ENCODE assay signal across 13 mouse cellular contexts in genomic region chrX:23284530-23285441, GRCm38 (mm10).
DNase-seq lines count a peak whose midpoint lies in the region; ATAC-seq lines count a peak whose summit lies in the region.
"Had no signal": no experiment of that assay in that cellular context is flagged by ENCODE, and none has a peak within 500 bp of the region (broad histone marks: within the 10 kb centered on the region; RNA-seq: fewer than 3 reads in every experiment).

No protein-coding gene starts in this region.

- H3K9me3 ChIP-seq in heart, embryonic 14.5 days (ENCODE audit: control insufficient read depth, low read length): no peaks in the 10 kb centered on the region
- H3K9me3 ChIP-seq in embryonic facial prominence, embryonic 14.5 days (ENCODE audit: control insufficient read depth, low read length): no peaks in the 10 kb centered on the region
- no peaks in the 10 kb centered on the region for H3K9me3 ChIP-seq in midbrain, embryonic 16.5 days (replicated peaks; ENCODE audit: control insufficient read depth, low read length, poor library complexity, severe bottlenecking)
- H3K9me3 ChIP-seq: intestine, embryonic 15.5 days had no signal

- H3K27ac ChIP-seq in heart, embryonic 14.5 days (replicated peaks in 1 of 2; ENCODE audit: control insufficient read depth in 1 of 2, insufficient read depth in 1 of 2, low read depth in 2 of 2, low read length in 2 of 2): 0 out of 4 replicates have a peak overlapping the region, but pooled peaks have one; percentile 14 to 33
- H3K27ac ChIP-seq in embryonic facial prominence, embryonic 14.5 days (replicated peaks; ENCODE audit: low read depth, low read length): no peak overlapping the region
- peak overlapping the region; percentile 85 for H3K27ac ChIP-seq in midbrain, embryonic 16.5 days (ENCODE audit: low read length)
- H3K27ac ChIP-seq: intestine, embryonic 15.5 days; macrophage had no signal

- peak overlapping the region; percentile 38; the same call in 1 of the 2 replicates for H3K9ac ChIP-seq in heart, embryonic 14.5 days (ENCODE audit: low read length)
- no peak overlapping the region for H3K9ac ChIP-seq in embryonic facial prominence, embryonic 14.5 days (ENCODE audit: low read depth, low read length)
- peak overlapping the region; percentile 57 for H3K9ac ChIP-seq in midbrain, embryonic 16.5 days (ENCODE audit: low read depth, low read length)
- H3K9ac ChIP-seq: intestine, embryonic 15.5 days had no signal

- H3K4me2 ChIP-seq in heart, embryonic 14.5 days (ENCODE audit: low read length): peak overlapping the region; percentile 48
- H3K4me2 ChIP-seq in embryonic facial prominence, embryonic 14.5 days (ENCODE audit: low read depth, low read length): peak overlapping the region; percentile 34
- H3K4me2 ChIP-seq in midbrain, embryonic 16.5 days (ENCODE audit: low read length): peak overlapping the region; percentile 50
- H3K4me2 ChIP-seq: intestine, embryonic 15.5 days; liver, embryonic 11.5 days had no signal

- no peak for ATAC-seq in heart, embryonic 14.5 days (ENCODE audit: insufficient number of reproducible peaks, insufficient read depth, low FRiP score, low read depth)
- ATAC-seq in embryonic facial prominence, embryonic 14.5 days (ENCODE audit: low read depth): no peak
- peak; percentile 76 for ATAC-seq in midbrain, embryonic 16.5 days
- ATAC-seq: intestine, embryonic 15.5 days had no signal

- 48% methylated on average over 11 of the region's 11 CpGs for WGBS in heart, embryonic 14.5 days
- WGBS in embryonic facial prominence, embryonic 14.5 days: 52% methylated on average over 11 of the region's 11 CpGs
- WGBS in midbrain, embryonic 16.5 days: 28% methylated on average over 11 of the region's 11 CpGs

- H3K4me1 ChIP-seq in heart, embryonic 14.5 days (ENCODE audit: control insufficient read depth in 2 of 2, insufficient read depth in 2 of 2, low read length in 2 of 2): no peaks in the 10 kb centered on the region
- H3K4me1 ChIP-seq in embryonic facial prominence, embryonic 14.5 days (ENCODE audit: control insufficient read depth, insufficient read depth, low read length): no peaks in the 10 kb centered on the region
- H3K4me1 ChIP-seq in midbrain, embryonic 16.5 days (ENCODE audit: control insufficient read depth, insufficient read depth, low read length): 0 out of 2 replicates have a peak, but pooled peaks cover 2% of the 10 kb centered on the region
- H3K4me1 ChIP-seq: intestine, embryonic 15.5 days had no signal

- H3K27me3 ChIP-seq in heart, embryonic 14.5 days (ENCODE audit: control insufficient read depth, insufficient read depth, low read length): no peaks in the 10 kb centered on the region
- no peaks in the 10 kb centered on the region for H3K27me3 ChIP-seq in embryonic facial prominence, embryonic 14.5 days (replicated peaks; ENCODE audit: control insufficient read depth, insufficient read depth, low read length)
- H3K27me3 ChIP-seq in midbrain, embryonic 16.5 days (ENCODE audit: control insufficient read depth, insufficient read depth, low read depth, low read length): no peaks in the 10 kb centered on the region
- H3K27me3 ChIP-seq: intestine, embryonic 15.5 days had no signal

- H3K4me3 ChIP-seq in heart, embryonic 14.5 days (ENCODE audit: control insufficient read depth in 1 of 2, insufficient read depth in 1 of 2, low read depth in 1 of 2, low read length in 2 of 2): peak overlapping the region in 1 of 2 experiments; percentile 16; a peak in 2 of 4 replicates
- H3K4me3 ChIP-seq in embryonic facial prominence, embryonic 14.5 days (ENCODE audit: low read depth, low read length): no peak overlapping the region
- H3K4me3 ChIP-seq in midbrain, embryonic 16.5 days (ENCODE audit: low read depth, low read length): peak overlapping the region; percentile 39
- H3K4me3 ChIP-seq: intestine, embryonic 15.5 days had no signal

- DNase-seq in heart, postnatal 14 days: no peak
- no peak for DNase-seq in embryonic facial prominence, embryonic 14.5 days (ENCODE audit: low spot score)
- DNase-seq in heart, postnatal 10 days: peak; percentile 4 to 9
- no peak for DNase-seq in frontal cortex, postnatal 14 days (ENCODE audit: low spot score in 2 of 2)
- no peak for DNase-seq in thymus, adult 18-20 months
- DNase-seq in spleen, postnatal 10 days (ENCODE audit: low spot score in 2 of 2): no peak
- DNase-seq: cerebellum, adult 18-20 months; thymus, postnatal 36 days had no signal

- no peaks in the 10 kb centered on the region for H3K36me3 ChIP-seq in heart, embryonic 14.5 days (ENCODE audit: control insufficient read depth, insufficient read depth, low read length)
- no peaks in the 10 kb centered on the region for H3K36me3 ChIP-seq in embryonic facial prominence, embryonic 14.5 days (ENCODE audit: control insufficient read depth, insufficient read depth, low read length)
- no peaks in the 10 kb centered on the region for H3K36me3 ChIP-seq in midbrain, embryonic 16.5 days (ENCODE audit: control insufficient read depth, insufficient read depth, low read length)
- H3K36me3 ChIP-seq: intestine, embryonic 15.5 days had no signal

- intact Hi-C loops in heart, postnatal 14 days (cut with DNase I): no loop called here
- intact Hi-C loops in heart, postnatal 10 days (cut with DNase I): no loop called here

Comparison
In these comparisons a context has a peak if more than half of its experiments do, and no peak if none do; other contexts are left out.
1. DNase-seq: peak in heart, postnatal 10 days (2 of 2); none in heart, postnatal 14 days (0 of 2), embryonic facial prominence, embryonic 14.5 days (single experiment), frontal cortex, postnatal 14 days (0 of 2), thymus, adult 18-20 months (0 of 2) and spleen, postnatal 10 days (0 of 2).
2. Peak in every context shown above with its lines, with median percentiles within 50 percentile points of each other: H3K4me2 ChIP-seq.